Mouse (Mus musculus): ENCODE measurements around the gene Patz1.

DNA sequence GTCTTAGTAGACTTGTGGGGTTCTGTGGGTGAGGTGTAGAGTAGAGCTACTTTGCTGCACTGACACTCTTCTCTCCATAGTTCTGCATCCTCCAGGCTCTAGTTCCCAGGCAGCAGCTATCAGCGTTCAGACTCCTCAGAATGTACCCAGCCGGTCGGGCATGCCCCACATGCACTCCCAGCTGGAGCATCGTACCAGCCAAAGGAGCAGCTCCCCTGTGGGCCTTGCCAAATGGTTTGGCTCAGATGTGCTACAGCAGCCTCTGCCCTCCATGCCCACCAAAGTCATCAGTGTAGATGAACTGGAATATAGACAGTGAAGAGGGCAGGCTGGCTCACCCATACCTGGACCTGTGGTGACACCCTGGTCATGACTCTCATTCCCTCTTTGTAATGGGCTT is 44.9 kb upstream of the Patz1 start:
- no peak for TF ChIP-seq CTCF (IDR thresholded peaks at IDR 0.05; ENCODE audit: borderline replicate concordance, insufficient read depth, low read depth, low read length)
- no peak for TF ChIP-seq POLR2A (IDR thresholded peaks at IDR 0.05; ENCODE audit: borderline replicate concordance, insufficient read depth, low read length)

Data from cerebellum, adult 2 months (tissue).